Mouse (Mus musculus): ENCODE measurements around the gene Lif. TPM values are rescaled to one million over a fixed set of nuclear protein-coding genes. Genes with fewer than 3 reads are reported as not detected.

Gene Lif
- polyA plus RNA-seq, 1 experiment: not detected

DNA sequence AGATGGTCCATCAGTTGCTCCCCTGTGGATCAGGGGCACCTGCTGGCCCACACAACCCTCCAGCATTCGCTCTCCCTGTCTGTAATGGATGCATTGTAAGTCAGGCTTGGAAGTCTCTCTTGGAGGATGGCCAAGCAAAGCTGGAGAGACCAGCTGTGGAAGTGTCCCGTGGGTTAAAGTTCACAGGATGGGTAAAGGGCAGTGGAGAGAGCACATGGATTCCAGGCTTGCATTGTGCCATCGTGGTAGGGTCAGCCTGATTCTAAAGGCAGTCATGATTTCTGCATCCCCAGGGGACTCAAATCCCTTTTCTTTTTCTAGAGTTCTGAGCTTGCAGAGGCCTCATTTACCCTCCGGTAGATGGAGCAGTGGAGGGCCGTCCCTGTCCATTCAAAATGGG is 399 bp downstream of the Lif start:
- TF ChIP-seq POLR2A (IDR thresholded peaks at IDR 0.05; ENCODE audit: borderline replicate concordance, low read depth, low read length) (no peak), CTCF (IDR thresholded peaks at IDR 0.05; ENCODE audit: low read depth, low read length) (no peak)
- H3K4me1 ChIP-seq (ENCODE audit: control insufficient read depth, insufficient read depth, low read length): peaks cover 13% of the 10 kb centered on the region
- H3K27ac ChIP-seq (ENCODE audit: insufficient read depth, low read depth, low read length): no peak overlapping the region

DNA sequence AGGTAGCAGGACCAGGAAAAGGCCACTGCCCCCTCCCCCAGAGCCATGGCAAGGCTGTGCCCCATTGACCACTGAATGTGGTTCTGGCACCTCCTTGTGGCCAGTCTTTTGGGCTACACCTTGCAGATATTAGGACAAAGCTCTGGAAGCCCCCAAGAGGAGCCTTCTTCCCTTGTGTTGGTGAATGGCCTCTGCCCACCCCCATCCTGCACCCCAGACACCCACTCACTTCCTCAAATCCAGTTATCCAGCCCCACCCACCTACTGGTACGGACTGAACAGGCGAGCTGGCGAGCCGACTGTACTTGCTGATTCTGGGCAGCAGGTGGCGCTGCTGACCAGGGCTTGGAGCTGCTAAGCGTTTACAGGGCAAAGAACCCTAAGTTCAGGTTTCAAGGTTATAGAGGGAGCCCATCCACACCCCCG is 1.3 kb downstream of the Lif start:
- TF ChIP-seq CTCF (IDR thresholded peaks at IDR 0.05; ENCODE audit: low read depth, low read length) (peak; percentile 100), POLR2A (IDR thresholded peaks at IDR 0.05; ENCODE audit: borderline replicate concordance, low read depth, low read length) (no peak)
- Histone ChIP-seq H3K4me3 (ENCODE audit: insufficient read depth, low read length) (no peak overlapping the region), H3K27ac (ENCODE audit: insufficient read depth, low read depth, low read length) (no peak overlapping the region), H3K4me1 (ENCODE audit: control insufficient read depth, insufficient read depth, low read length) (peaks cover 13% of the 10 kb centered on the region)

More for the DNA sequence above, 399 bp downstream of the Lif start:
- H3K4me3 ChIP-seq (ENCODE audit: insufficient read depth, low read length): no peak overlapping the region

DNA sequence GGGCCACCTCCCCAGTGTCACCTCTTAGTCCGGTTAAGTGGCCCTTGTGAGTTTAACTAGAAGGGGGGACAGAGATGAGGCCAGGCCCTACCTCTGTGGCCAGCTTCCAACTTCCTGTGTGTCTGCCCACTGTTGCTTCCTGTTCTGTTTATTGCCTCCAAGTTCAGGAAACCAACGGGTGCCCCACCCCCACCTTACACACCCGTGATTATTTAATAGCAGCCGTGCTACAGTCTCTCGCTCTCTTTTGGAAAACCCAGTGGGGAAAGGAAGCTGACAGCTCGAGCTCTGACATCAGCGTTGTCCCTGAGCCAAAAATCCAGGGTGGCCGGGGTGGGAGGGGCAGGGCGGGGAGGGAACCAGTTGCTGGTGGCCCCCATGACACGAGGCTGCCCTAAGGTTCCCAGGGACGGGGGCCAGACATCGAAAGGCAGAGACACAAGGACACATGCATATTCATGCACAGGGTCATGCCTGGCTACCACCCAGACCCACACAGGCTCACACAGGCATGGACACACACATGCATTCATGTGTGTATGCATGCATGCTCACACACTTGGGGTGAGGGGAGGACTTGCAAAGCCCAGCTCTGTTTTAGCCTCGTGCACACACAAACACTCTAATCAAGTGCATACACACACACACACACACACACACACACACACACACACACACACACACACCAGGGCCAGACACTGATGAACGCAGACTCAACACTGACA is 3.3 kb downstream of the Lif start:
- Histone ChIP-seq H3K27ac (ENCODE audit: insufficient read depth, low read depth, low read length) (peak overlapping the region; percentile 26; the same call in 1 of the 2 replicates), H3K4me3 (ENCODE audit: insufficient read depth, low read length) (peak overlapping the region; percentile 41), H3K4me1 (ENCODE audit: control insufficient read depth, insufficient read depth, low read length) (peaks cover 13% of the 10 kb centered on the region)

GRCm38 (mm10) chr11:4261188-4261494 is 3.8 kb downstream of the Lif start:
- no peak for TF ChIP-seq POLR2A (IDR thresholded peaks at IDR 0.05; ENCODE audit: borderline replicate concordance, low read depth, low read length)
- TF ChIP-seq CTCF (IDR thresholded peaks at IDR 0.05; ENCODE audit: low read depth, low read length): peak; percentile 91

More for the DNA sequence above, 3.3 kb downstream of the Lif start:
- no peak for TF ChIP-seq POLR2A (IDR thresholded peaks at IDR 0.05; ENCODE audit: borderline replicate concordance, low read depth, low read length)
- no peak for TF ChIP-seq CTCF (IDR thresholded peaks at IDR 0.05; ENCODE audit: low read depth, low read length)

DNA sequence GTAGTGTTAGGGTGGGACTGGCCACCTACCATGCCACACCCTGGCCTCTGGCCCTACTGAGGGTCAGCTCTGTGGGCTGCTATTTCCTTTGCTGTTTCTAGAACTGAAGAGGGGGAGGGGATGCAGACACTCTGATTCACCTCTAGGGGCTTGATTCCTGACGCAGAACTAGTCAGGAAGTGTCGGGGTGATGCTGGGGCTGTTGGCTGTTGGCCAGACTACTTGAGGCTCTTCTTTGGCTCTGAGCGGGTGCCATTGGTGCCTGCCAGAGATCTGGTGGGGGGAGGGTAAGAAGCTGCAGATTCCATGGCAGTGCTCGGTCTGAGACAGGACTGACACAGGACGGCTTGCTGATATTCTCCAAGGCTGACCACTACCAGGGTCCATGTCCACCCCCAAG is 4.6 kb downstream of the Lif start:
- Histone ChIP-seq H3K4me1 (ENCODE audit: control insufficient read depth, insufficient read depth, low read length) (peaks cover 13% of the 10 kb centered on the region), H3K27ac (ENCODE audit: insufficient read depth, low read depth, low read length) (no peak overlapping the region), H3K4me3 (ENCODE audit: insufficient read depth, low read length) (no peak overlapping the region)
- no peak for TF ChIP-seq POLR2A (IDR thresholded peaks at IDR 0.05; ENCODE audit: borderline replicate concordance, low read depth, low read length)

More at GRCm38 (mm10) chr11:4261188-4261494, 3.8 kb downstream of the Lif start:
- no peak overlapping the region for H3K27ac ChIP-seq (ENCODE audit: insufficient read depth, low read depth, low read length)
- H3K4me3 ChIP-seq (ENCODE audit: insufficient read depth, low read length): peak overlapping the region; percentile 41
- peaks cover 13% of the 10 kb centered on the region for H3K4me1 ChIP-seq (ENCODE audit: control insufficient read depth, insufficient read depth, low read length)

- peaks cover 13% of the 10 kb centered on the region for H3K4me1 ChIP-seq (ENCODE audit: control insufficient read depth, insufficient read depth, low read length)
- no peak overlapping the region for H3K27ac ChIP-seq (ENCODE audit: insufficient read depth, low read depth, low read length)
- TF ChIP-seq POLR2A (IDR thresholded peaks at IDR 0.05; ENCODE audit: borderline replicate concordance, low read depth, low read length) (no peak), CTCF (IDR thresholded peaks at IDR 0.05; ENCODE audit: low read depth, low read length) (no peak)
- no peak overlapping the region for H3K4me3 ChIP-seq (ENCODE audit: insufficient read depth, low read length)
Measured at GRCm38 (mm10) chr11:4262847-4263246, 5.5 kb downstream of the Lif start.

DNA sequence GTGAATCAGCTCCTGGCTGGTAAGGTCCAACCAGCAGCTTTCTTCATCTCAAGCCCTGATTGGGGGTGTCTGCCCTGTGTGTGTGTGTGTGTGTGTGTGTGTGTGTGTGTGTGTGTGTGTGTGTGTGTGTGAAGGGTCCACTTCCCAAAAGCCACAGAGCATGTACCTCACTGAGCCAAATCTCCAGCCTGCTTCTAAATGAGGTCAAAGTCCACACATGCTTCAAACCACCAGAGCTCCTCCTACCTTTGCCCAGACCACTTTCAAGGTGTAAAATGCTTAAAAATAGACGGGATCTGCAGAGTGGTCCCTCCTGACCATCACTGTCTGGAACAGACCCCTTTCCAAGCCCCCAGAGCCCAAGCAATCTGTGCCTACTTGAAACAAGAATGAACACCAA is 5.9 kb downstream of the Lif start:
- no peak overlapping the region for H3K27ac ChIP-seq (ENCODE audit: insufficient read depth, low read depth, low read length)
- no peak for TF ChIP-seq CTCF (IDR thresholded peaks at IDR 0.05; ENCODE audit: low read depth, low read length)
- no peak for TF ChIP-seq POLR2A (IDR thresholded peaks at IDR 0.05; ENCODE audit: borderline replicate concordance, low read depth, low read length)
- H3K4me3 ChIP-seq (ENCODE audit: insufficient read depth, low read length): no peak overlapping the region
- H3K4me1 ChIP-seq (ENCODE audit: control insufficient read depth, insufficient read depth, low read length): peaks cover 13% of the 10 kb centered on the region

GRCm38 (mm10) chr11:4264066-4264465 is 6.7 kb downstream of the Lif start:
- Histone ChIP-seq H3K4me3 (ENCODE audit: insufficient read depth, low read length) (no peak overlapping the region), H3K27ac (ENCODE audit: insufficient read depth, low read depth, low read length) (no peak overlapping the region), H3K4me1 (ENCODE audit: control insufficient read depth, insufficient read depth, low read length) (peaks cover 13% of the 10 kb centered on the region)
- no peak for TF ChIP-seq CTCF (IDR thresholded peaks at IDR 0.05; ENCODE audit: low read depth, low read length)
- no peak for TF ChIP-seq POLR2A (IDR thresholded peaks at IDR 0.05; ENCODE audit: borderline replicate concordance, low read depth, low read length)

DNA sequence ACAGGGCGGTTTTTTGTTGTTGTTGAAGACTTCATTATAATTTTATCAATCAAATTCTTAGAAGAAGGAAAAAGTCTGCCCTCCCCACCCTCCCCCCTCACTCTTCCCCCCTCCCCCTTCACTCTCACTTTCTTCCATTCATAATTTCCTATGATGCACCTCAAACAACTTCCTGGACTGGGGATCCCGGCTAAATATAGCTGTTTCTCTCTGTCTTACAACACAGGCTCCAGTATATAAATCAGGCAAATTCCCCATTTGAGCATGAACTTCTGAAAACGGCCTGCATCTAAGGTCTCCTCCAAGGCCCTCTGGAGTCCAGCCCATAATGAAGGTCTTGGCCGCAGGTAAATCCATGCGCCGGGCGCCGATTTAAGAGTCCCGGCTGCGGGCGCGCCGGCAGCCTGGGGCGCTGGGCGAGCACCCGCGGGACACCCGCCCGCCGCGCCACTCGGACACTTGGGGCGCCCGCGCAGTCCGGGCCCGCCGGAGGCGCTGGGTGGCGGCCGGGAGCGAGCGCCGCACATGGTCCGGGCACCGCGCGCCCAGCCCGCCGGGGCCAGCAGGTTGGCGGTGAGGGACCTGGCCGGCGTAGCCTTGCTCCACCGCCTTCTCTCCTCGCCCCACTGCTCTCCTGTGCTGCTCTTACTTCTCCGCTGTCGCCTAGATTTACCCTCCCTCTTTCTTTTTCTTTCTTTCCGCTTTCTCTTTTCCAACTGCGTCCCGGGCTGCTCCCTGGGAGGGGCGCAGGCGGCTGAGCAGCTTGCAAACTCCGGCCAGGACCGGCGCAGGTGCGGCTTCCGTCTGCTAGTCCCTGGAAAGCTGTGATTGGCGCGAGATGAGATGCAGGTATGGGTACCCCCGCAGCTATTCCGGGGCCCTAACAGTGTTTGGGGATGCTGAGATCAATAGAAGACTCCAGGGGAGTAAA is 9.2 kb downstream of the Lif start:
- Histone ChIP-seq H3K4me3 (ENCODE audit: insufficient read depth, low read length) (peak overlapping the region; percentile 65), H3K27ac (ENCODE audit: insufficient read depth, low read depth, low read length) (no peak overlapping the region), H3K4me1 (ENCODE audit: control insufficient read depth, insufficient read depth, low read length) (0 out of 2 replicates have a peak, but pooled peaks cover 3% of the 10 kb centered on the region)
- TF ChIP-seq POLR2A (IDR thresholded peaks at IDR 0.05; ENCODE audit: borderline replicate concordance, low read depth, low read length) (no peak), CTCF (IDR thresholded peaks at IDR 0.05; ENCODE audit: low read depth, low read length) (no peak)

- H3K4me1 ChIP-seq (ENCODE audit: control insufficient read depth, insufficient read depth, low read length): no peaks in the 10 kb centered on the region
- H3K27ac ChIP-seq (ENCODE audit: insufficient read depth, low read depth, low read length): no peak overlapping the region
- TF ChIP-seq CTCF (IDR thresholded peaks at IDR 0.05; ENCODE audit: low read depth, low read length) (no peak), POLR2A (IDR thresholded peaks at IDR 0.05; ENCODE audit: borderline replicate concordance, low read depth, low read length) (no peak)
- H3K4me3 ChIP-seq (ENCODE audit: insufficient read depth, low read length): peak overlapping the region; percentile 65
Measured at GRCm38 (mm10) chr11:4267202-4267578, 9.8 kb downstream of the Lif start.

Data from bone marrow macrophage, adult 2 months (primary cell).